Mouse (Mus musculus): Measurements from ENCODE around the gene Fhod1. TPM values are rescaled to one million over a fixed set of nuclear protein-coding genes. Genes with fewer than 3 reads are reported as not detected.
A peak's percentile ranks its signal among the peaks of the same experiment; 100 is the strongest.

The Fhod1 gene
- polyA plus RNA-seq, 1 experiment from 2014 or later: 1.6 TPM

GRCm38 (mm10) chr8:105373032-105373431, 25.3 kb upstream of the Fhod1 start, which contains the start of gene Plekhg4:
Plekhg4 (plus strand) TSS chr8:105373274.
- no peak within 1 kb of the TSS for H3K27ac ChIP-seq (ENCODE audit: low read depth, low read length)
- ATAC-seq (ENCODE audit: low FRiP score) (no peak), DNase-seq (ENCODE audit: low spot score, missing footprints) (no peak)
- H3K36me3 ChIP-seq (ENCODE audit: control insufficient read depth, insufficient read depth, low read length): no peaks in the 10 kb centered on the region
- H3K9me3 ChIP-seq (ENCODE audit: control insufficient read depth, low read length): peaks cover 3% of the 10 kb centered on the region; the same call in 1 of the 2 replicates
- WGBS: 61% methylated on average over 2 of the region's 2 CpGs
- no peak within 1 kb of the TSS for H3K9ac ChIP-seq (ENCODE audit: low read length)
- peak within 1 kb of the TSS; percentile 37 for H3K4me2 ChIP-seq
- H3K4me1 ChIP-seq (ENCODE audit: control insufficient read depth, insufficient read depth, low read length): no peaks in the 10 kb centered on the region
- H3K4me3 ChIP-seq (ENCODE audit: low read depth, low read length): no peak within 1 kb of the TSS
- H3K27me3 ChIP-seq (ENCODE audit: control insufficient read depth, insufficient read depth, low read length): no peaks in the 10 kb centered on the region

- Histone ChIP-seq H3K4me2 (no peak overlapping the region), H3K36me3 (ENCODE audit: control insufficient read depth, insufficient read depth, low read length) (no peaks in the 10 kb centered on the region), H3K9me3 (ENCODE audit: control insufficient read depth, low read length) (peaks cover 3% of the 10 kb centered on the region; the same call in 1 of the 2 replicates), H3K9ac (ENCODE audit: low read length) (no peak overlapping the region), H3K27ac (ENCODE audit: low read depth, low read length) (no peak overlapping the region), H3K4me3 (ENCODE audit: low read depth, low read length) (no peak overlapping the region), H3K27me3 (ENCODE audit: control insufficient read depth, insufficient read depth, low read length) (no peaks in the 10 kb centered on the region), H3K4me1 (ENCODE audit: control insufficient read depth, insufficient read depth, low read length) (no peaks in the 10 kb centered on the region)
- 73% methylated on average over 9 of the region's 9 CpGs for WGBS
- ATAC-seq (ENCODE audit: low FRiP score) (no peak), DNase-seq (ENCODE audit: low spot score, missing footprints) (no peak)
These were observed 24.7 kb upstream of the Fhod1 start for GRCm38 (mm10) chr8:105372473-105372872.

DNA sequence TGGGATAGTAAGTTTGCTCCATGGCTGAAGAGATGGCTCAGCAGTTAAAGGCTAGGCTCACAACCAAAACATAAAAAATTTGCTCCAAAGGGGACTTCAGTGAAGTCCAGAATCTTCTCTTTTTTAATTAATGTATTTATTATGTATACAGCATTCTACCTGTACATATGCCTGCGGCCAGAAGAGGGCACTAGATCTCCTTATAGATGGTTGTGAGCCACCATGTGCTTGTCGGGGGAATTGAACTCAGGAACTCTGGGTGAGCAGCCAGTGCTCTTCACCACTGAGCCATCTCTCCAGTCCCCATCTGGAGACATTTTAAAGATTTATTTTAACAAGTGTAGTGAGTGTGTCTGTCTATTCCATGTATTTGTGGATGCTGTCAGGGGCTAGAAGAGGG, 19.4 kb upstream of the Fhod1 start:
- Histone ChIP-seq H3K36me3 (ENCODE audit: control insufficient read depth, insufficient read depth, low read length) (no peaks in the 10 kb centered on the region; the same call in 1 of the 2 replicates), H3K27ac (ENCODE audit: low read depth, low read length) (no peak overlapping the region), H3K4me2 (no peak overlapping the region), H3K9me3 (ENCODE audit: control insufficient read depth, low read length) (no peaks in the 10 kb centered on the region; the same call in 1 of the 2 replicates), H3K9ac (ENCODE audit: low read length) (no peak overlapping the region), H3K4me1 (ENCODE audit: control insufficient read depth, insufficient read depth, low read length) (no peaks in the 10 kb centered on the region), H3K27me3 (ENCODE audit: control insufficient read depth, insufficient read depth, low read length) (no peaks in the 10 kb centered on the region), H3K4me3 (ENCODE audit: low read depth, low read length) (no peak overlapping the region)
- DNase-seq (ENCODE audit: low spot score, missing footprints) (no peak), ATAC-seq (ENCODE audit: low FRiP score) (no peak)
- 63% methylated on average over 2 of the region's 2 CpGs for WGBS

- Histone ChIP-seq H3K36me3 (ENCODE audit: control insufficient read depth, insufficient read depth, low read length) (no peaks in the 10 kb centered on the region; the same call in none of the 2 replicates), H3K4me3 (ENCODE audit: low read depth, low read length) (no peak overlapping the region), H3K27ac (ENCODE audit: low read depth, low read length) (no peak overlapping the region), H3K27me3 (ENCODE audit: control insufficient read depth, insufficient read depth, low read length) (no peaks in the 10 kb centered on the region), H3K9ac (ENCODE audit: low read length) (no peak overlapping the region), H3K9me3 (ENCODE audit: control insufficient read depth, low read length) (no peaks in the 10 kb centered on the region; the same call in 1 of the 2 replicates), H3K4me2 (no peak overlapping the region), H3K4me1 (ENCODE audit: control insufficient read depth, insufficient read depth, low read length) (no peaks in the 10 kb centered on the region)
- no peak for ATAC-seq (ENCODE audit: low FRiP score)
- WGBS: 86% methylated on average over 12 of the region's 12 CpGs
- no peak for DNase-seq (ENCODE audit: low spot score, missing footprints)
These were observed 14.3 kb upstream of the Fhod1 start for GRCm38 (mm10) chr8:105361751-105362702.

- H3K27ac ChIP-seq (ENCODE audit: low read depth, low read length): no peak overlapping the region
- no peaks in the 10 kb centered on the region for H3K4me1 ChIP-seq (ENCODE audit: control insufficient read depth, insufficient read depth, low read length)
- no peak overlapping the region for H3K4me3 ChIP-seq (ENCODE audit: low read depth, low read length)
- no peaks in the 10 kb centered on the region; the same call in 1 of the 2 replicates for H3K36me3 ChIP-seq (ENCODE audit: control insufficient read depth, insufficient read depth, low read length)
- H3K4me2 ChIP-seq: no peak overlapping the region
- no peak overlapping the region; the same call in 1 of the 2 replicates for H3K9ac ChIP-seq (ENCODE audit: low read length)
- 44% methylated on average over 4 of the region's 4 CpGs for WGBS
- H3K9me3 ChIP-seq (ENCODE audit: control insufficient read depth, low read length): no peaks in the 10 kb centered on the region
- ATAC-seq (ENCODE audit: low FRiP score) (0 out of 2 replicates have a peak, but pooled peaks have one; percentile 13), DNase-seq (ENCODE audit: low spot score, missing footprints) (no peak)
- no peaks in the 10 kb centered on the region for H3K27me3 ChIP-seq (ENCODE audit: control insufficient read depth, insufficient read depth, low read length)
These were observed 11.9 kb upstream of the Fhod1 start for GRCm38 (mm10) chr8:105359646-105360045.

DNA sequence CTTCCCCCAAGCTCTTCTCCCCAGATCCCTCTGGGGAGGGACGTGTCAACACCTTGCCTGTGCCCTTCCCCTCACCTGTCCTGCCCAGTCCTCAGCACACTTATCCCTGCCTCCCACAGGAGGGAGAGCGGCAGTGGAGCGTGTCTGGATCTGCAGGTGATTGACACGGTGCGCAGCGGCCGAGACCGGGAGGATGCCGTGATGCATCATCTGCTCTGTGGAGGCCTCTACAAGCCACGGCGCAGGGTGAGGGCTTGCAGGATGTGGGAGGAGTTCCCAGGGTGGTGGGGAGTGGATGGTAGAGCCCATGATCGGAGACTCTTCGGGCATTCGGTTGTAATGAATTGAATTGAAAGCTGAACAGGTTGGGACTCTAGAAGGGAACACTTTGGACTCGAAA, 11.5 kb upstream of the Fhod1 start:
- no peaks in the 10 kb centered on the region for H3K27me3 ChIP-seq (ENCODE audit: control insufficient read depth, insufficient read depth, low read length)
- no peak overlapping the region for H3K4me3 ChIP-seq (ENCODE audit: low read depth, low read length)
- H3K9me3 ChIP-seq (ENCODE audit: control insufficient read depth, low read length): no peaks in the 10 kb centered on the region
- ATAC-seq (ENCODE audit: low FRiP score): no peak
- H3K36me3 ChIP-seq (ENCODE audit: control insufficient read depth, insufficient read depth, low read length): no peaks in the 10 kb centered on the region; the same call in 1 of the 2 replicates
- no peak for DNase-seq (ENCODE audit: low spot score, missing footprints)
- H3K4me1 ChIP-seq (ENCODE audit: control insufficient read depth, insufficient read depth, low read length): no peaks in the 10 kb centered on the region
- H3K27ac ChIP-seq (ENCODE audit: low read depth, low read length): no peak overlapping the region
- H3K9ac ChIP-seq (ENCODE audit: low read length): no peak overlapping the region; the same call in 1 of the 2 replicates
- 77% methylated on average over 15 of the region's 15 CpGs for WGBS
- H3K4me2 ChIP-seq: no peak overlapping the region

- Histone ChIP-seq H3K27me3 (ENCODE audit: control insufficient read depth, insufficient read depth, low read length) (no peaks in the 10 kb centered on the region), H3K4me2 (no peak overlapping the region), H3K27ac (ENCODE audit: low read depth, low read length) (no peak overlapping the region), H3K4me1 (ENCODE audit: control insufficient read depth, insufficient read depth, low read length) (no peaks in the 10 kb centered on the region), H3K36me3 (ENCODE audit: control insufficient read depth, insufficient read depth, low read length) (peaks cover 2% of the 10 kb centered on the region; the same call in 1 of the 2 replicates), H3K9ac (ENCODE audit: low read length) (no peak overlapping the region), H3K9me3 (ENCODE audit: control insufficient read depth, low read length) (no peaks in the 10 kb centered on the region), H3K4me3 (ENCODE audit: low read depth, low read length) (no peak overlapping the region)
- no peak for DNase-seq (ENCODE audit: low spot score, missing footprints)
- 83% methylated on average over 14 of the region's 14 CpGs for WGBS
- ATAC-seq (ENCODE audit: low FRiP score): no peak
These were observed 8.9 kb upstream of the Fhod1 start for GRCm38 (mm10) chr8:105356681-105357080.

DNA sequence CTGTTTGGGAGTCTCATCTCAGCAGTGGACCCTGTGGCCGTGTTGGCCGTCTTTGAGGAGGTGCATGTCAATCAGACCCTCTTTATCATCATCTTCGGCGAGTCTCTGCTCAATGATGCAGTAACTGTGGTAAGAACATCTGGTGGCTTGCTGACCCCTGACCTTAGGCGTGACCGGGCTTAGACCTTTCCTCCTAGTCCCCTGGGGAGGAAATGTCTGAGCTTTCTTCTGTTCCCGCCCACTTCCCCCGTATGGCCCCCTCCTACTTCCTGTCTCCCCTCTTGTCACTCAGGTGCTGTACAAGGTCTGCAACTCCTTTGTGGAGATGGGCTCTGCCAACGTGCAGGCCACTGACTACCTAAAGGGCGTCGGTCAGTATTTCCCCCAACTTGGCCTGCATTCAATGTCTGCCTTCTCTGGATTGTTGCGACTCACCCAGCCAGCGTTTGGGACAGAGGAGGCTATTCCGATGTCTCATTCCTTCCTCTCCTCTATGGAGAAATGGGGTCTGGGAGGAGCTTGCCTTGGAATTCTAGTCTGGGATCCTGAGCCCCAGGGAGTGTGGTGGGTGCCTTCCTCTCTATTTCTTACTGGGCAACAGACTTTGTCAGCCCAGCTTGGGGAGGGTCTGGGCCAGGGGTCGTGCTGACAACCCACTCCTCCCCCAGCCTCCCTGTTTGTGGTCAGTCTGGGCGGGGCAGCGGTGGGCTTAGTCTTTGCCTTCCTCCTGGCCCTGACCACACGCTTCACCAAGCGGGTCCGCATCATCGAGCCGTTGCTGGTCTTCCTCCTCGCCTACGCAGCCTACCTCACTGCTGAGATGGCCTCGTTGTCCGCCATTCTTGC, 7.6 kb upstream of the Fhod1 start:
- Histone ChIP-seq H3K27ac (ENCODE audit: low read depth, low read length) (no peak overlapping the region), H3K27me3 (ENCODE audit: control insufficient read depth, insufficient read depth, low read length) (no peaks in the 10 kb centered on the region), H3K9me3 (ENCODE audit: control insufficient read depth, low read length) (no peaks in the 10 kb centered on the region), H3K4me1 (ENCODE audit: control insufficient read depth, insufficient read depth, low read length) (no peaks in the 10 kb centered on the region), H3K4me3 (ENCODE audit: low read depth, low read length) (no peak overlapping the region), H3K36me3 (ENCODE audit: control insufficient read depth, insufficient read depth, low read length) (0 out of 2 replicates have a peak, but pooled peaks cover 2% of the 10 kb centered on the region), H3K9ac (ENCODE audit: low read length) (no peak overlapping the region), H3K4me2 (no peak overlapping the region)
- WGBS: 59% methylated on average over 26 of the region's 26 CpGs
- ATAC-seq (ENCODE audit: low FRiP score) (no peak), DNase-seq (ENCODE audit: low spot score, missing footprints) (no peak)
